Mouse (Mus musculus): ENCODE data around the gene Prdx2.

Prdx2 gene

DNA sequence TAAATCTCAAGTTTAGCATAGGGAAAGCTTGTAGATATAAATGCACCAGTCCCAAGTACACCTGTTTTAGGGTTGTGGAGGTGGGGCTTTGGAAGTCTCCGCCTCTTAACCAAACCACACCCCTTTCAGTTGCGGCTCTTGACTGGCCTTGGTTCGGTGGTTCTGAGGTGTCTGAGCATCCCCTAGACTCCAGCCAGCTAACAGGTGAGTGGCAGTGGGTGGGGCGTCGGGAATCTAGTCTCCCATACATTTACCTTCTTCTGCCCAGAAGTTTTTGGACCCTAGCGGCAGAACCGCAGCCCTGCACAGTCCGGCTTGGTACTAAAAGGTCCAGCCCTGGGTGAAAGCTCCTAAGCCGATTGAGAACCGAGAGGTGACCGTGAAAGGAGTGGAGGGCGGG, 19.6 kb upstream of the Prdx2 start:
- DNase-seq = peak; percentile 27 to 33

DNA sequence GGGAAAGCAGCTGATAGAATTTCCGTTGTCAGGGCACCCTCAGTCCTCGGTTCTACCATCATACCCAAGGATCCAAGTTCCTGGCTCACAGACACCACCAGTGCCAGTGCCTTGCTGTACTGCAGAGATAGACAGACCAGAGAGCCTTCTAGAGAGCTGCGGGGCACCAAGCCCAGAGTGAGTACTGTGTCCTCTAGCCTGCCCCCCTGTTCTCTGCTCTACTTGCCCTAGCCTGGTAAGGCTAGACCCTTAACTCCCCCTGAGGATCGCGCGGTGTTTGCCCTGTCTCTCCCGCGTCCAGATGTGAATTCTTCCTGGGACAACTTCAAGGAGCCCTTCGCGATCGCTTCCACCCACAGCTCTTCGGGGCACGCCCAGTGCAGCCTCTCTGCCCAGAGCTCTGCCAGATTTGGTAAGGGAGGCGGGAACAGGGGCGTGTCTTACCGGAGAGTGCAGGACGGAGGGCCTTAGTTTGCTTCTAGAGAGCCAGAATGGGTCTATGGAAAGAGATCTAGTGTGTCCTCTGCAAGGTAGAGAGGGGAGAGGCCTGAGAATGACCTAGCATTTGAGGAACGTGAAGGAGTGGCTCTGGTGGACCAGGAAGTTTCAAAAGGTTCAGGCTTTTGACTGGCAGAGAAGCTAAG, 16.7 kb upstream of the Prdx2 start:
- no peak for DNase-seq

DNA sequence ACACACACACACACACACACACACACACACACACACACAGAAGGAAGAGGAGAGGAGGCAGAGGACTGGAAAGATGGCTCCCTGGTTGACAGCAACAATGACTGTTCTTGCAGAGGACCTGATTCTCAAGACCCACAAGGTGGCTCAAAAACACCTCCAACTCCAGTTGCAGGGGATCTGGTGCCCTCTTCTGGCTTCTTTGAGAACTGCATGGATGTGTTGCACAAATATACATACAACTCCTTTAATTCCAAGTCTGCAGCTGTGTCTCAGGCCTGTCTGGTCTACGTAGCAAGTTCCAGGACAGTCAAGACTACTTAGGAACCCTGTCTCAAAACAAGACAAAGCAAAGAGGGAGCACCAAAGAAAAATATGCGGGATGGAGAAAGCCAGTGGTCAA, 12.6 kb upstream of the Prdx2 start:
- DNase-seq = peak; percentile 88 to 90

DNA sequence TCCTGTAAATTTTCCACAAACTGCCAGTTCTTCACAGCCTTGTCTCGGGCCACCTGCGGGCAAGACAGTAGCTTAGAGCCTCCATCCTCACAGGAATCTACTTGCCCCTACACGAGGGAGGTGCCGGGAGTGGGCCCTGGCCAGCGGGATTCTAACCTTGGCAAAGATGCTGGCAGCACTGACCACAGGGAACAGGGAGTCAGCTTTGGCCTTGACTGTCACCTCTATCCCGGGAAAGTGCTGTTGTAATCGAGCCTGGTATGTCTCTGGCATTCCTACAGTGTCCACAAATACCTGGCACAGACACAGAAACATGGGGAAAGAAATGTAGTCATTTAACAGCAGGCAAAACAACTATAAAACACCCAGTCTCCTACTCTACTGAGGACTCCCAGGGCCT, 9.6 kb upstream of the Prdx2 start:
- no peak for DNase-seq

DNA sequence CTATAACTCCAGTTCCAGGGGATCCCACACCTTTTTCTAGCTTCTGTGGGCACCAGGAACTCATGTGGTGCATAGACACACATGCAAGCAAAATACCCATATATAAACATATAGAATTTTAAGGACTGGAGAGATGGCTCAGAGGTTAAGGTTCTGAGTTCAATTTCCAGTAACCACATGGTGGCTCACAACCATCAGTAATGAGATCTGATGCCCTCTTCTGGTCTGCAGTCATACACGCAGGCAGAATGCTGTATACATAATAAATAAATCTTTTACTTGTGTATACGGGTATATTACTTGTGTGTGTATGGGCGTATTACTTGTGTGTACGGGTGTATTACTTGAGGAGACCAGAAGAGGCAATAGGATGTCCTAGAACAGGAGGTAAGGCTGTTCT, 5.4 kb upstream of the Prdx2 start:
- no peak for DNase-seq

DNA sequence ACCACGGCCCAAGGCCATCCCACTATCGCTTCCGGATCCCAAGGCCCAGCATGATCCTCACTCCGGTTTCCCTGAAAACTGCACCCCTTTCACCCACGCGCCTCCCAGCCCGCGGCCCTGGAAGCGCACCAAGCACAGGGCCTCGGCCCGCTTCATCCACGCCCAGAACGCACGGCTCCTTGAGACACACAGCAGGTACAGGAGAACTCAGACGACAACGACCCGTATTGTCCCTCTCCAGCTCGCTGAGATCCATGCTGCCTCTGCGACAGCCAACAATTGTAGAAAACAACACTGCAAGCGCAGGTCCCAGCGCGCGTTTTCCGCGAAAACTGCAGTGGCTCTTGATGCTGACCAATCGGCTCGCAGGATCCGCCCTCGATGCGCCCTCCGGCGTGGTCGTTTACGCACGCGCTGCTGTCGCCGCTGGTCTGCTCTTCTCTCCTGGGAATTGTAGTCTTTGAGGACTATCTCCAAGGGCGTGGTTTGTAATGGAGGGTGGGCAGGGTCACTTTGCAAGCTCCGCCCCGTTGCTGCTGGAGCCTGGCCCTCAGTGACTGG, 3.6 kb upstream of the Prdx2 start:
- DNase-seq = peak; percentile 87 to 90

DNA sequence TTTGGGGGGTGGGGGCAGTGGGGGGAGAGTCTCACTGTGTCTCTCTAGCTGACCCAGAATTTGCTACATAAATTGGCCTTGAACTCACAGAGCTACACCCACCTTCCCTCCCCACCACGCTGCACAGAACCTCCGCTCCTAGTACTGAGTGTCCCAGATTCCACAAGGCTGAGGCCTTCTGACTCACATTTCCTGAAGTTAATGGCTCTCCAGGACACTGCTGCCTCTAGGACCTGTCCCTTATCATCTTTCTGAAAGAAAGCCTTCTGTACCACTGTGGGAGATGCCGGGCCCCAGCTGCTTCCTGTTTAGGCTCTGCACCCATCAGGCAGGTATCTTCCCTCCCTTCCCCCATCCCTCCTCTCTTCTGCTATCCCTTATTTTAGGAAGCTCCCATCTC, 2.8 kb upstream of the Prdx2 start:
- no peak for DNase-seq

DNA sequence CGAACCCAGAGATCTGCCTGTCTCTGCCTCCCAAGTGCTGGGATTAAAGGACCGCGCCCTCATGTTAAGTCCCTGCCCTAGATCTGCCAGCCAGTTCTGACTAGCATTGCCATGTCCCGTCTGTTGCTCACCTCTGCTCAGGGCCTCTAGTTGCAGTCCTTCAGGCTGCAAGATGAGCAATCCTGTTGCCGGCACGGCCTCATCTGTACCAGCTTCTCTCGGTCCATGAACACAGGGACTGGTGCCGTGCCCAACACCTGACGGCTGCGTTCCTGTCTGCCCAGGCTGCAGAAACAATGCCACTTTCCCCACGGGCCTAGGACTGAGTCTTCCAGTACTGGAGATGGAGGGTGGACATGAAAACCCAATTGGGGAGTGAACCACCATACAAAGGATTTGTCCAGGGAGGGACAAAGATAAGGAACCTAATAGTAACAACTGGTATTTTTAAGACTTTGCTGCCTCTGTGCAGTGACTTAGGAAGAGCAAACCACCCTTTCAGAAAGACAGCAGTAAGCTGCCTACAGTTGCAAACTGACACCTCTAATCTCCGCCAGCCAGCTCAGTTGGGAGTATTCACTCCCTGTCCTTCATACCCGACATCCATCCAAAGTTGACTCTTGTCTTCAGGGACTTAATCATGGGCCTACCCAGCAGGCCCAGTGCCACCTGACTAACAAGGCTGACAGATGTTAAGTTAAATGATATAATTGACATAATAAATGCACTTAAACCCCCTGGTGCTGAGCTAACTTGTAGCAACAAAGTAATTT, 1.7 kb upstream of the Prdx2 start:
- DNase-seq = no peak

DNA sequence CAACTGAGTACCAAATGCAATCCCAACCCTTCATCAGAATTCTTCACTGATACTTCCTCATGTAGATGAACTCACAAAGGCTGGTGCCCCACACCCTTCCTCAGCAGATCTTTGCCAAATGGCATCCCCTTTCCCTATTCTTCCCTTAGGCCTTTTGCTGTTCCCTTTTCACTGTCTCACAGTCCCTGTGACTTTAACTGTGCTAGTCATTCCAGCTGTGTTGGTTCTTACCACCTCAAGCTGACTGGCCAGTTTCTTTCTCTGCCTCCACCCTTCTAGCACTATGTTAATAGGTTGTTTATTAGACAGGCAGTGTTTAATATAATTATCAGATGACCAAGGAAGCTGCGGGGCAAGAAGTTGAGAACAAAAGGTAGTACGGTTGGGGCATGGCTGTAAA, 737 bp upstream of the Prdx2 start:
- no peak for DNase-seq

DNA sequence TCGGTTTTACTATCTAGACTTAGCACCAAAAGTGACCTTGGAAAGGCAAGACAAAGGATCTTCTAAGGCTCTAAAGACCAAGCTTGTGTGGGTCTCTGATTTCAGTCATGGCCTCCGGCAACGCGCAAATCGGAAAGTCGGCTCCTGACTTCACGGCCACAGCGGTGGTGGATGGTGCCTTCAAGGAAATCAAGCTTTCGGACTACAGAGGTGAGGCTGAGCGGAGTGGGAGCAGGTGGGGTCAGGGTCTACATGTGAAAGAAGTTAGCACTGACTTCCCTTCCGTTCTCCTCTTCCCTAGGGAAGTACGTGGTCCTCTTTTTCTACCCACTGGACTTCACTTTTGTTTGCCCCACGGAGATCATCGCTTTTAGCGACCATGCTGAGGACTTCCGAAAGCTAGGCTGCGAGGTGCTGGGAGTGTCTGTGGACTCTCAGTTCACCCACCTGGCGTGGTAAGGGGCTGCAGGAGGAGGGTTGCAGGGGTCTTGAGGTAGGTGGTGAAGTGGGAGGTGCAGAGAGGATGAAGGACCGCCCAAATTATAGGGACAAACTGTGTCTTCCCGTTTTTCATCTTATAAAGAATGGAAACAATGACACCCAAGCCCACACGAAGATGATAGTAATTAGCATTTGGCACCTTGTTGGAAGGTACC, 876 bp downstream of the Prdx2 start:
- no peak for DNase-seq

DNA sequence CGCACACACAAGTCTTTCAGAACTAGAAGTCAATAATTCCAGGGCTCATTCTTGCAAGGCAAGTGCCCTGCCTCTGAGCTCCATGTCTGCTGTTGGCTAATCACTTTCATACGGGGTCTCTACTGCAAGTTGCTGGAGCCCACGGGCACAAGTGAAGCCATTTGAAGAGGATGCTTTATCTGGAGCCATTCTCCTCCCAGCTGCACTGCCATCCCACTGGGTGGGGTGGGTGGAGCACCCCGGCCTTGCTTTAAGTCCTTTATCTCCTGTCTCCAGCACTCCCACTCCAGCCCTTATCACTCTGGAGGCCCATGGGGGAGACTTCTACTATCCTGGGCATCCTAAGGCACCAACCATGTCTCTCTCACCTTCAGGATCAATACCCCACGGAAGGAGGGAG, 1.5 kb downstream of the Prdx2 start:
- DNase-seq = no peak

DNA sequence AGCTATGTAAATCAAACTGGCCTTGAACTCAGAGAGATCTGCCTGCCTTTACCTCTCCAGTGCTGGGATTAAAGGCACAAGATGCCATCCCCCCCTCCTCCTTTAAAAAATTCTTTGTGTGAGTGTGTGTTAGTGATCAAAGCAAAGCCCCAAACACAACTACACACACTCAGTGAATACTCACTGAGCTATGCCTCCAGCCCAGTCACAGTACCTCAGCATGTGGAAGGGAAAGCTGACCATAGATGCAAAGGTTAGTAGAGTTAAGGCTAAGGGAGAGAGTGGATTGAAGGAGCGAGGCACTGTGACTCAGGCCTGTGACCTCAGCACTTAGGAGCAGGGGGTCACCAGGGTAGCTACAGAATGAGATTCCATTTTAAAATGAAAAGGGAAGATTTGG, 3.7 kb downstream of the Prdx2 start:
- DNase-seq = no peak

DNA sequence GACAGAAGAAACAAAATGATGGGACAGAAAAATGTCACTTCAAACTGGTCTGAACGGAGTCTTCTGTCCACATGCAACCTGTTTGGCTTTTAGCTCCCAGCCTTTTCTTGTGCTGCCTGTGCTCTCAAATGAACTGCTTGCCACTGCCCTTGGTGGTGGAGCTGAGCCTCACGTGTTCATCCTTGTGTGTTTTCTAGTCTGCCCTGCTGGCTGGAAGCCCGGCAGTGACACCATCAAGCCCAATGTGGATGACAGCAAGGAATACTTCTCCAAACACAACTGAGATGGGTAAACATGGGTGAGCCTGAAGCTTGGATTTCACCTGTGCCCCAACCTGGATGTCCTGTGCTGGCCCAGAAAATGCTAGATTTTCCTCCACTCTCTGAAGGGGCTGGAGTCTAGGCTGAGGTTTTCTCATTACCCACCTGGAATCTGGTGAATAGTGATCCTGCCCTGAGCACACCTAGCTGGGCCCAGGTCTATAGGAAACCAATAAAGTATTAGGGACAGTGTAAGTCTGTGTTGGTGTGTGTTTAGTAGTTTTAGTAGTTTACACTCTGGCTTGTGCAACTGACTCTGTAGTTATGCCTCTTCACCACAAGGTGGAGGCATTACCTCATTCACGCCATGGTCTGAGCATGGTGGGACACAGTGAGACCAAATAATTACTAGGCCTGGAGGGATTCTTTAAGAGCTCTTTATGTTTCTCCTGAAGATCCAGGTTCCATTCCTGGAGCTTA, 4.6 kb downstream of the Prdx2 start:
- DNase-seq = peak; percentile 73 to 77

DNA sequence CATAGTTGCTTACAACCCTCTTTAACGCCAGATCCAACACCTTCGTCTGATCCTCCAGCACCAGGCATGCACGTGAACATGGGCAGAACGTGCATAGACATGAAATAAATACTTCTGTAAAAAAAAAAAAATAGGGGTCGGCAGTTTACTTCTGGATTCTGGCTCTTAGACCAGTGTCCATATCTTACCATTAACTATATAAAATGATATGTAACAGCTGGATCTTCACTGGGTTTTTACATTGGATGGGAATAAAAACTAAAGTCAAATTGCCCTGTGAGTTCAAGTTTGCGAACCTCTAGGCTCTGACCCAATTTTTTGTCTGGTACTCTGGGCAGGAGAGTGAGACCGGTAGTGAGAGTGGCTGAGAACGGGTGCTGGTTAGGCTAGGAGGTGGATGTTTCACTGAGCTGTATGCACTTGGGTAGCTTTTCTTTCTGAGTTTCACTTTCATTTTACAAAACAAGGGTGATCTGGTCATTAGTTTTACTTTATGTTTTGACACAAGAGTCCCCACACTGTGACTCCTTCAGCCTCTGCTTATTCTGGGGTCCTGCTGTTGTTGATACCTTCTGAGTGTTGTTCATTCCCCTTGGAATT, 5.3 kb downstream of the Prdx2 start:
- DNase-seq = peak; percentile 29 to 37

DNA sequence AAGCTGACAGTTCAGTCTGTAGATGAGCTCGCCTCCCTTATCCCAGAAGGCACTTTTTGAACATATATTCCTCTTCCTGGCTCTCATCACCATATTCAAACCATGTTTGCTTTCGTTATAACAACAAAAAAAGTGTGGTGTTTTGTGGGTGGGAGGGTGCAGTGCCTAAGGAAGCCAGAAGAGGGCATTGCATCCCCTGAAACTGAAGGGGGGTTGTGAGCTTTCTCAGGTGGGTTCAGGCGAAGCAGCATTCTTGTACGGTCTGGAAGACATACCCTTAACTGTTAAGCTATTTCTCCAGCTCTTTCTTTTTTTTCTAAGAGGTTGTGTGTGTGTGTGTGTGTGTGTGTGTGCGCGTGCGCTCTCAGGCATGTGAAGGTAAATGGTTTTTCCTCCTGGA, 6.0 kb downstream of the Prdx2 start:
- DNase-seq = peak; percentile 90 to 93

DNA sequence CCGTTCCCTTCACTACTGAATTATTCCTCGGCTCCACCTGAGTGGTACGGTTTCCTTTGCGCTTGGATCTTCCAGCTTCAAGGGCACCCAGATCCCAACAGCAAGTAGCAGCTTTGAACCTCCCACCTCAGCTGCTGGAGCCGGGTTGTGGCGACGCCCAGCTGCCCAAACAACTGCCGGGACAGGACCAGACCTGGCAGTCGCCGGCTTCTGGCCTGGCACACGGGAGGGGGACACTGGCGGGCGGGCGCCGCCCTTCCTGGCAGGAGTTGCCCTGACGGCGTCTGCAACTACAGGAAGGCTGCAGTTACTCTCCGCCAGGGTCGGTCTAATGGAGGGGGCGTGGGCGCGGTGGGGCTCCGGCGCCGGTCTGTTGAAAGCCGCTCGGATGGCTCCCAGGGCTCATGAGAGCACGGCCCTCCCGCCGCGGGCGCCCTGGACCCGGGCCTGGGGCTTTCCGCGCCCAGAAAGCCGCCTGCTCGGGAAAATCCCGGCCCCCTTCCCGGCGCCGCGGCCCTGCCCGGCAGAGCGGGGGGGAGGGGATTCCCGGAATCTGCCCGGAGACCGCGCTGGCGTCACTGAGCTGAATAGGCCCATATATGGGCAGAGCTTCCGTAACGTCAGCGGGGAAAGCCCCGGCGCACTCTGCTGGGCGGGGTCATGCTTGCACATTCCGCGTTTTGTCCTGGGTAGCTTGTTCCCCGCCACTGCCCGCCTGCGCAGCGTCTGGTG, 6.8 kb downstream of the Prdx2 start:
- peak; percentile 96 to 97 for DNase-seq

DNA sequence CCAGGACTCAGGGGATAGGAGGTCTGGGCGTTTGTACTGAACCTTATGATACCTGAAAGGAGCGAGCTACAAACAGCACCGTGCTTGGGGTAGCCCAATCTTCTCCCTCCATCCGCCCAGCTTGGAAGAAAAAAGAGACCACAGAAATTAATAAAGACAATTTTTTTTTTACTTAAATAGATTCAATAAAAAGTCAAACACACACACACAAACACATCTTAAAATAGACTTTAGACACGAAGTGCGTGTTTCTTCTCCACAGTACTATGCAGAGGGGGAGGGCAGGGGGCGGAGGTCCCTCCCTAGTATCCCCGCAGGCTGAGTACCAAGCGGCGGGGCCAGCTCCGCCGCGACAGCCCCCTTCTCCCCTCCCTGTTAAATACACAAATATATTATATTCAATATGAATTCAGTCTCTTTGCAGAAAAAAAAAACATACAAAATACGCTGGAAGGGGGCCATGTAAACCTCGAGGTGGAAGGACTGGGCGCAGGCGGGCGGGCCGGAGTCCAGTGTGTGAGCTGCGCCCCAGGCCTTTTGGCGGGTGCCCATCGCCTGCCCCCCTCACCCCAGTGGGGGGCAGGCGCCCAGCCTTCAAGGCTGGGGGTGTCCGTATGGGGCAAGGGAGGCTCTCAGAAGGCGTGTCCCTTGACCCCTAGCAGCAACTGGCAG, 7.5 kb downstream of the Prdx2 start:
- DNase-seq = peak in 1 of 2 experiments; percentile 57

DNA sequence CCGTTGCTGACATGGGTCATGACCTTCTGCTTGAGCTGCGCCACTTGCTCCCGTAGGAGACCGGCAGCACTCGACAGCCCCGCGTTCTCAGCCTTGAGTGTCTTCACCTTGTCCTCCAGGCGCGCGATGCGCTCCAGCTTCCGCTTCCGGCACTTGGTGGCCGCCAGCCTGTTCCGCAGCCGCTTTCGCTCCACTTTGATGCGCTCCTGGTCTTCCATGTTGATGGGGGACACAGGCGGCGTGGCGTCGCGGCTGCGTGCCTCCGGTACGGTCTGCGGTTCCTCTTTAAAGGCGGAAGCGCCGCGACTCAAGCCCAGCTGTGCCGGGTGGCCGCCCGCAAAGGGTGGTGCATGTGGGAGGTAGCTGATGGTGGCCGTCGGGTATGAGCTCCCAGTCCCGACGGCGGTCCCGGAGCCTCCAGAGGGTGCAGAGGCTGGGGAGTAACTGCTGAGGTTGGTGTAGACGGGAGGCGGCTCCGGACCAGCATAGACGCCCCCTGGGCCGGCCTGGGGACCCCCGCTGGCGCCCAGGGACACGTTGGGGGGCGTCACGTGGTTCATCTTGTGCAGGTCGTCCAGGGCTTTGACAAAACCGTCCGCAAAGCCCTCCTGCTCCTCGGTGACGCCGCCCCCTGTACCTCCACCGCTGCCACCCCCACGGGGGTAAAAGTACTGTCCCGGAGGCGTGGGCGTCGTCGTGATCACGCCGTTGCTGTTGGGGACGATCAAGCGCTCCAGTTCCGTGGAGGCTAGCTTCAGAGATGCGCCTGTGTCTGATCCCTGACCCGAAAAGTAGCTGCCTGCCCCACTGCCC, 8.3 kb downstream of the Prdx2 start:
- DNase-seq = peak; percentile 81

DNA sequence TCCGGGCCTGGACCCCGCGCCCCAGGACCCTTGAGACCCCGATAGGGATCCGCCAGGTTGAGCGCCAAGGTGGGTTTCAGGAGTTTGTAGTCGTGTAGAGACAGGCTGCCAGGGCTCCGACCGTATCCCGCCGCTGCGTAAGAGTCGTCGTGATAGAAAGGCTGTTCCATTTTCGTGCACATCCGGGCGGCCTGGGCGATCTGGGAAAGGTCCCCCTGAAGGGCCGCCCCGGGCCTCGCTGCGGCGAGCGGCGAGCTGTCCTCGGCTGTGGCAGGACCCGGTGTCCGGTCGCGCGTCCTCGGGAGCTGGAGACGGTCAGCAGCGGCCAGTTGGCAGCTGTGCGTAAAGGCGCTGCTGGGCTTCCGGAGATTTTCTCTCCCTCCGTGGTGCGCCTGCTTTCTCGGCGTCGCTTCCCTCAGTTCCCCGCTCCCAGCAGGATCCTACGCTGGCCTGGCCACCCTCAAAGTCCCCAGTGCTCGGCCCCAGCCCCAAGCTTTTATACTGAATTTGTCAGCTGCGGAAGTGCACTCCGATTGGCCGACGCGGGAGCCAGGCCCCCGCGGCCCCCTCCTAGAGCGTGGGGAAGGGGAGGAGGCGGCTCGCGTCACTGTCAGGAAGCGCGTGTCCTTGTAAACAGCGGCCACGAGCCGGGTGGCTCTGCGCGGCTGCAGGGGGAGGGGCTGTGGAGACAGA, 9.0 kb downstream of the Prdx2 start, which contains the start of gene Junb:
Junb (minus strand) TSS at position 471 of the 693 bp plus-strand sequence.
- DNase-seq = peak; percentile 95 to 97

Measured in B cell, adult 2 months (primary cell).